Mouse (Mus musculus) R1 (cell line): ENCODE measurements around the gene Lhfpl4.
A peak's percentile ranks its signal among the peaks of the same experiment; 100 is the strongest.

ENCODE experiments used
- DNase-seq: peaks from one replicate; pipeline ENCODE4 v3.0.0-alpha.2; 2018; ENCODE audit warnings: low read depth, low spot score

The Lhfpl4 gene

DNA sequence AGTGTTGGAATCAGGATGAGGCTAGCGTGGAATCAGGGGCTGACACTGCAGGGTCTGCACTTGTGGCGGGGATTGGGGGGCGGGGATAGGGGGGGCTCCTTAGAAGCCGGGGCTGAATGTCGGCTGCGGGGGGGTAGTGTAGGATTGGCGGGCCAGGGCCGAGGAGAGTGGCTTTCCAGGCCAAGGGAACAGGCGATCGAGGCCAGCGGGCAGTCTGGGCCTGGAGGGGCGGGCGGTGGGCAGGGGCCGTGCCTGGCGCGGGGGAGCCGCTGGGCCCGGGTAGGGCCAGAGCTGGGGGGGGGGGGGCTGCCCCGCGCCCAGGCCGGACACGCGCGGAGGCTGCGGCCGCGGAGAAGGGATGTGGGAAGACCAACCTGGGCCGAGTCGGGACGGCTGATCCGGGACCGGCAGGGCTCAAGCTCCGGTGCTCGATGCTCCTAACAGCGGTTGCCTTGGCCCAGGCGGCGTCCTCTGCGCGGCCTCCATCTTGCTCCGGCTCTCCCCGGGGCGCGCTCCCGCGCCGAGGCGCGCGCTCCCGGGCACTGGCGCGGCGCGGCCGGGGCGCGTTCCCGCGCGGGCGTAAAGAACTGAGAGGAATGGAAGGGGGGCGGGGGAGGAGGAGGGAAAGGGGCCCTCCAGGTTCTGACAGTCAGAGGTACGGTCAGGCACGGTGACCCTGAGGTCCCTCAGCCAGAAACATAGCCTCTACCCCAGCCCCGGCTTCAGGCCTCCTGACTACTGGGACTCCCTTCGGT is at the start of gene Lhfpl4:
TSS of gene Lhfpl4 (minus strand) at position 544 of the 755 bp plus-strand sequence.
- DNase-seq = peak; percentile 30

DNA sequence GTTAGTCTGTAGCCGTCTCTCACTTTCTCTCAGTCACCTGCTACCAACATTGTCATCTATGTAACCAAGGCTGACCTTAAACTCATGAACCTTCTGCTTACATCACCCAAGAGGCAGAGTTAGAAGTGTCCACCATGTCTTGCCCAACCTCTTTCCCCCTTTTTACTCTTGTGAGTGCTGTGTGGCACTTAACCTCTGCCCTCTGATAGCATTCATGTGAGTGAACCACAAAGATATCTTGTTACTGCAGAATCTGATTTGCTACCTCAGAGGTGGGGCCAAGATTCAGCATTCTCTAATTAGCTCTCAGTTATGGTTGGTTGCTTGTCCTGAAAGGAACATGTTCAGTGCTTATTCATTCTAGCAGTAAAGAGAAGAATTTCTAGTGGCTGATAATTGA is 47.6 kb upstream of the Lhfpl4 start:
- DNase-seq = no peak

DNA sequence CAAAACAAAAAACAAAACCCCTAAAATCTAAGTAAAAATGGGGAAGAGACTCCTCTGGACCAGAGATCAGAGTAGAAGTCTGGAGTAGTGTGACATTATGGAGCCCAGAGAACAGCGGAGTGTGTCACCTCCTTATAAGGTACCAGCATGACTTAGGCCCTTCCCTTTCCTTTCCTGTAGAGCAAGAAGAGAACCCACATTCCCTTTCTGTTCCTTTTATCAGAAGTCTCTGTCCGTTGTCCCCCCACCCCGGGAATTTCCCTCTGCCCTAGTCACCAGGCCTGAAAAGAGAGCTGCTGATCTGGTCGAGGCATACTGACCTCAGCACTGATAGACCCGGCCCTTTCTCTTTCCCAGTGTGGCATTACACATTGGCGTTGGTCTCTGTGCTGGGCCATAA is 43.3 kb upstream of the Lhfpl4 start:
- DNase-seq = peak; percentile 11

DNA sequence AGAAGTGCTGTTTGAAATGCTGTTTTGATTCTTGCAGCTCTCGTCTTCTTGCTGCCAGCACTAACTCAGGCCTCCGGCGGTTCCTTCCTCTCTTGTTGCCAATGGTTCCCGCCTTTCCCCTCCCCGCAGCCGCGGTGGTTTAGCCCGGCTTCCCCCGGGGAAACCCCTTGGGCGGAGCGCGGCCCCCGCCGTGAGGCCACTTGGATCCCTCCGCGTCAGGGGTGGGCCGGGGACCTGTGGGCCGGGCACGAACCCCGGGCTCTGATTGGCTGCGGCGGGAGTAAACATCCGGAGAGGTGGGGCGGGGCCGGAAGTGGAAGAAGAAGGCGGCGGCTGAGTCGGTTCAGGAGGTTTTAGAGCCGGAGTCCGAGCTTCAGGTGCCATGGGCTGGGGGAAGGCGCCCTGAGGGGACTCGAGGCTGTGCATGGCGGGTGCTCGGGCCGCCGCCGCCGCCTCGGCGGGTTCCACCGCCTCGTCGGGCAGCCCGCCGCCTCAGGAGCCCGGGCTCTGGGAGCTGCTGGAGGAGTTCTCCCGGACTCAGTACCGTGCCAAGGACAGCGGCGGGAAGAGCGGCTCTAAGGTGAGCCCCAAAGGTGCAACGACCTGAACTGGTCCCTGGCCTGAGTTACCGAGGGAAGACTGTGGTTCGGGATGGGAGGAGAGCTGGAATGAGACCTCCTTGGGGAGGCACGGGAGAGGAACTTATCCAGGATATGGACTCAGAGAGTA is 42.5 kb upstream of the Lhfpl4 start, which contains the start of gene Mtmr14:
TSS of gene Mtmr14 (plus strand) at position 302 of the 729 bp plus-strand sequence.
- peak; percentile 98 for DNase-seq

DNA sequence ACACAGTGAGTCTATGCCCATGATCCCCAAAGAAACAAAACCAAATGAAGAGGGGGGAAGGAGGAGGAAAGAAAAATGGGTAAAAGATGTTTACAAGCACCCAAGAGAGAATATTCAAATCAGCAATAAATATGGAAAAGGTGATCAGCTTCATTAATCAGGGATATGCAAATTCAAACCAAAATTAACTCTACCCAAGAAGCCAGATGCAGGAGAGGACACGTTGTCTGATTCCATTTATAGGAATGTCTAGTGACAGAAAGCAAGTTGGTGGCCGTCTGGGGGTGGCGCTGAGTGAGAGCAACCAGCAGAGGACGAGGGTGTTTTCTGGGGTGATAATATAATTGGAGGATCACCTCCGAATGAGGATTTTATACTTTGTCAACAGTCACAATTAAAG is 40.0 kb upstream of the Lhfpl4 start:
- no peak for DNase-seq

DNA sequence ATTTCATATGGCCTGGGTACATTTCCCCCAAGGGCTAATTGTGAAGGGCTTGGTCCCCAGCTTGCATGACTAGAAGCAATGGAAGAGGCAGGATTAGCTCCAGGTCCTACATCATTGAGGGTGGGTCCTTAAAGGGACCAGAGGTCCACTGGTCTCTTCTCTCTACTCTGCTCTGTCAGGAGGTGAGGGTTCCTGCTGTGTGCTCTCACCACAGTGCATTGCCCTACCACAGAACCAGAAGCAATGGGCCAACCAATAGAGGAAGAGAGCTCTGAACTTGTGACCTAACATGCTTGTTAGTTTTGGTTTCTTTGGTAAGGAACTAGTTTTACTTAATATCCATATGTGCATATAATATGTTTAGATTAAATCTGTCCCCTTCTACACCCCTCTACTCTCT is 31.5 kb upstream of the Lhfpl4 start:
- DNase-seq = no peak

DNA sequence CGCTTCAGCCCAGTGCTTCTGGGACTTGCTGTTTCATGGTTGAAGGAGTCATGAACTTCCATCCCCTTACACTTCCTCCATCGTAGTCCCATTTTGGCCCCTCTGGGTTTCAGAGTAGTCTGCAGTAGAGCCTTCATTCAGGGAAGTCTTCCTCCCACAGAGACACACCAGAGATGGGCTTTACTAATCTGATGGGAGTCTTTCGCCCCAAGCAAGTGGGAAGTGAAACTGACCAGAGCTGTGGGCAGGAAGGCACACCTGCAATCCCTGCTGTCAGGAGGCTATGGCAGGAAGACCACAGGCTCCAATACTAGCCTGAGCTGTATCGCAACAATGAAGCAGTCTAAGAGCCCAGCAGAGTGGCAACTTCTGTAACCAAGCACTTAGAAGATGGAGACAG is 30.6 kb upstream of the Lhfpl4 start:
- DNase-seq = no peak

DNA sequence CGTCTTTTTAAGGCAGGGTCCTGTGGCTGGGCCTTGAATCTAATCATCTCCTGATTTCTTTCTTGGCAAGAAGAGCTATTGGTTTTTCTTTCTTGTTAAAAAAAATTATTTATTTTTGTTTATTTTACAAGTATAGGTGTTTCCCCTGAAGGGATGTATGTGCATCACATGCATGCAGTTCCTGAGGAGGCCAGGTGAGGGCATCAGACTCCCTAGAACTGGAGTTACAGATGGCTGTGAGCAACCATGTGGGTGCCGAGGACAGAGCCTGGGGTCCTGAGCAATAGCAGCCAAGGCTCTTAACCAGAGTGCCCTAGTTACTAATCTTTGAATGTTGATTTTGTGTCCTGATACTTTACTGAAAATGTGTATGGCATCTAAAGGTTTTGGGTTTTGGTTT is 21.1 kb upstream of the Lhfpl4 start:
- DNase-seq = peak; percentile 63

DNA sequence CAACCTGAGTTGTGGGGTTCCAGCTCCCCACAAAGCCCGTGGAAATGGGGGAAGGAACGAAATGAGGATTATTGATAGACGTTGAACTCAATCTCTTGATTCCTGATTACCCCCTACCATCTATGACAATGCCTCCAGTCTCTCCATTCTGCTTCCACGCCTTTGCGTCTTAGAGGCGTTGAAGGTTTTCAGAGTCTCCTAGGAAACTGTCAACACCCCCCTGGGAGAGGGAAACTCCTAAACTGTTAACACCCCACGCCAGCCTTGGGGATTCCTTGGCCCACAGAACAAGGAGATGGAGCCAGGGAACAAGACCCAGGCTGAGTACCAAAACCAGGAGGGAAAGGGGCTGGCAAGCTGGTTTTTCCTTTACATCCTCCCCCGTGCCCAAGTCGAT is 410 bp upstream of the Lhfpl4 start:
- peak; percentile 67 for DNase-seq

DNA sequence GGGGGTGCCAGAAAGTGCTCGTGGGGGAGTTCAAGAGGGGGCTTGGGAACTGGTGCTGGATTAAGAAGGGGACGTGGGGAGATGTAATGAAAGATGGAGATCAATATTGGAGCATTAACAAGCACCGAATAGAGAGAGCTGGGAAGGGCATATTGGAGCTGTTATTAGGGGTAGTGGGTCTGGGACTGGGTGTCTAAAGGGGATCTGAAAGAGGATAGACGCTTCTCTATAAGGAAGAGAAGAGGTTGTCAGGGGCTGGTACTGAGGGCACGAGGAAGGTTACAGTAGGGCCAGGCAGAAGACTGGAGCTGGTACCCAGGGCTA is 705 bp downstream of the Lhfpl4 start:
- DNase-seq = no peak

DNA sequence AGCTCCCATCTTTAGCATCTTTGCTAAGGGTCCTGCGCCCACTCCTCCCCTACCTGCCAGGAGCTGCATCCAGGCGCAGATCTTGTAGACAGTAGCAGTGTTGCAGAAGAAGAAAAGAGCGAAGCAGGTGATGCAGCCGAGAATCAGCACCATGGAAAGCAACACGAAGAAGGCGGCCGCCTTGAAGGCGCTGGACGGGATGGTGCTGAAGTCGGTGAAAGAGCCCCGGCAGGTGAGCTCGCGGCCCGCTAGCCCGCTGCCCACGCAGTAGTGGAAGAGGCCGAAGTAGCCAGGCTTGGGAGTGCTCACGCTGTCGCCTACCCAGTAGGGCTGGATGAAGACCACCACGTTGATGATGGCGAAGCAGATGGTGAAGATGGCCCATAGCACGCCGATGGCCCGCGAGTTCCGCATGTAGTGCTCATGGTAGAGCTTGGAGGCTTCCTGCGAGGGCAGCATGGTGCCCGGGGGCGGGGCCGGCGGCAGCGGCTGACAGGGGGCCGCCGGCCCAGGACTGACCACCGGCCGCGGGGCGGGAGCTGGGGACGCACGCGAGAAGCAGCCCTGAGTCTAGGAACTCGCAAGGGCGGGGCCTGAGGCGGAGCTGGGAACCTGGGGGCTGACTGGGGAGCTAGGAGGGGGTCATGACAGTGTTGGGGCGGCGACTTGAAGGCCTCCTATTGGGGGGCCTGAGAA is 1.3 kb downstream of the Lhfpl4 start:
- DNase-seq = peak; percentile 78

DNA sequence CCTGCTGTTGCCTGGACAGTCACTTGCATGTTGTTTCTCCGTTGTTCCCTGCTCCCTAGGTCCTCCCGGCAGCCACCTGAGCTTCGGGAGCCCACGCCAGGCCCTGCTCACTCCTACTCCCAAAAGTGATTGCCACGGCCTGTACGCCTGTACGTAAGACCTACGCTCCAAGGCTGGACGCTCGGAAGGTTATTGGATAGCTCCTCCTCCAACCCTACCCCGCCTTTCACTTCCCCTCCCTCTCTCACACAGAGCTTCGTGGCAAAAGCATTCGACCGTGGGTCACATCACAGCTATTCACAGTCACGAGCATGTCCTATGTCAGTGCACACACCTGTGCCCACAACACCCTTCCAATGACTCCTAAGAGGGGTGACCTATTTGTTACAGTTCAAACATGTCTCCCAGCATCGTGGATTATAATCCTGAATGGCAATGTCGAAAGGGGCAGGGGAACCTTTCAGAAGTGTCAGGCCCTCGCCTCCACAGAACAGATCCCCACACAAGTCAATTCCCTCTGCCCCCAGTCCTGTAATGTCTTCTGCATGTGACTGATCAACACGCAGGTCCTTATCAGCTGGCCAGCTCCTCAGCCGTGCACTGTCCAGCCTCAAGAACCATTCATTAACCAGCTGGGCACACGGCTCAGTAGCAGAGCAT is 10.2 kb downstream of the Lhfpl4 start:
- DNase-seq = peak; percentile 61

DNA sequence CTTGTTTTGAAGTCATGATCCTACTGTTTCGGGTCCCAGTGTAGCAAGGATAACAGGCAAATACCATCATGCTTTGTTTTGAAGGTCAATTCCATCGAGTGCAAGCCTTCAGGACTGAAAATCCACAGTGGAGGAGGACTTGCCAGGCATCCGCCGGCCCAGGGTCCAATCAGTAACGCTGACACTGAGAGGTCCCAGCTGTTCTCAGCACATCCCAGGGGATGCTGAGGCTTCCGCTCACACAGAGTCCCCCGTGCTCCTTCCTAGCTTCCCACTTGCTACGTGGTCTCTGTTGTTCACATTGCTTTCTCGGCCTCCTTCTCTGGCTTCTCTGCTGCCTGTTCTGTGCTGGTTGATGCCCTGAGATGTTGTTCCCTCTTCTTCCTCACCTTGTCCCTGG is 11.0 kb downstream of the Lhfpl4 start:
- DNase-seq = no peak

DNA sequence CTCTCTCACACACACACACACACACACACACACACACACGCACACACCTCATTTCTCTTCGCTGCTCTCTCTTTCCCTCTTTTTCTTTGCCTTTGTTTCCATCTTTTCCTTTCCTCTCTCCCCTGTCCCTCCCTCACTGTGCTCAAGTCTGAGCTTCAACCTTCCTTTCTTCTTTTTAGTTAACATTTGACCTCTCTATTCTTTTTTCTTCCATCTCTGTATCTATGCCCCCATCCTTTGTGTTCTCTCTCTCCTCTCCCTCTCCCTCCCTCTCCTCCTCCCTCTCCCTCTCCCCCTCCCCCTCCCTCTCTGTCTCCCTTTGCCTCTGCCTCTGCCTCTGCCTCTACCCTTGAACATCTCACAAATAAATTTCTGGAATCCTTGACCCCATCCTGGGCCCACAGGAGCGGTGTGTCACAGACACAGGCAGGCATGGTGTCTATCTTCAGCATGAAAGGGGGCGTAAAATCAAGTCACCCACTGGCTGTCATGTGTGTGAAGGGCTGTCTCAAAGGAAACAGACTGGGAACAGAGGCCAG is 15.9 kb downstream of the Lhfpl4 start:
- no peak for DNase-seq

DNA sequence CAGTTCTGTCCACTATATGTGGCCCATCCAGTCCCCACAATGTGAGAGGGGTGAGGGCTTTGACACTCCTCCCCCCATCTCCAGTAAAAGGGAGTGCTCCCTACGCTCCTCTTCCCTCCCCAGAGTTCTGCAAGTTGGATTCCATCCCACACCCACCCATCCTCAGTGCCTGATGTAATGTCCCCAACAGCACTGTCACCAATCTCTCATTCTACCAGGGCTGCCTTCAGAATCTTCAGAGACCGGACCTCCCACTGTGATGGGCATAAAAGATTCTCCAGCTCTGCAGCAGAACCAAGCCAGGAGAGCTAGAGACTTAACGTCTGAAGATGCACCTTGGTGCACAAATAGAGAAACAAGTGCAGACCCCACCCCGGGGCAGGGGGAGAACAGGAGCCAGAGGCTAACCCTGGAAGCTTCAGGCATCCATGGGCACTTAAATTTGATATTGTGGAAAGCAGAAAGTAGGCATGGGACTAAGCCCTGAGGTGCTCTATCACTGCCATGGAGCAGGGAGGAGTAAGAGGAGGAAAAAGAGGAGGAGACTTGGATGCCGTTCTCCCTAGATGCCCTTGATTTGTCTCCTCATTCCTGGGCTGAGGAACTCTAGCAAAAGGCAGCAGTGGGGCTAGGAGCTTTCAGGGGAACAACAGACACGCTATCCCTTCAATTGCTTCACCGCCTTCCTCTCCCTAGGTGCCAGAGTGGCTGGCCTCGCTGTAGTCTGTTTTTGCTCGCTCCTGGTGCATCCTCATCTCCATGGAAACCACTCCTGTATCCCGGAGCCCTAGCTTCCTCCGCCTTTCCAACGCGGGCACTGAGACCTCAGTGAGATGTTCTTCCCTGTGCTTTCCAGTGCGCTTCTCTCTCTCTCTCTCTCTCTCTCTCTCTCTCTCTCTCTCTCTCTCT is 16.6 kb downstream of the Lhfpl4 start:
- DNase-seq = peak; percentile 33

DNA sequence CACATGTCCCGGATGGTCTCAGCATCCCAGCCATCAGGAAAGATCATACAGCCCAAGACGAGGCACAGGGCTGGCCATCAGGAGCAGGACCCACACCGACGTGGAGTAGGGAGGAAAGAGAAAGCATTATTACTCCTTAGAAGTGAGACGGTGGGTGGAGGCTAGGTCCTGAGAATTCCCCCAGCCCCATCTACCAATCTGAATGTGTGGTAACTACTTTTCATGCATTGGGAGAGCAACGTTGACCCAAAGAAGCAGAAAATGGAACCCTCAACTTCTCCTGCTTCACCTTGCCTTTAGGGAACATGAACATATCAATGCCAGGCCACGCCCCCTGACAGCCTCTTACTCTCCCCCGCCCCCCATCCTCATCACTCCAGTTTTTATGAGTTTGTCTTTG is 18.6 kb downstream of the Lhfpl4 start:
- DNase-seq = no peak

DNA sequence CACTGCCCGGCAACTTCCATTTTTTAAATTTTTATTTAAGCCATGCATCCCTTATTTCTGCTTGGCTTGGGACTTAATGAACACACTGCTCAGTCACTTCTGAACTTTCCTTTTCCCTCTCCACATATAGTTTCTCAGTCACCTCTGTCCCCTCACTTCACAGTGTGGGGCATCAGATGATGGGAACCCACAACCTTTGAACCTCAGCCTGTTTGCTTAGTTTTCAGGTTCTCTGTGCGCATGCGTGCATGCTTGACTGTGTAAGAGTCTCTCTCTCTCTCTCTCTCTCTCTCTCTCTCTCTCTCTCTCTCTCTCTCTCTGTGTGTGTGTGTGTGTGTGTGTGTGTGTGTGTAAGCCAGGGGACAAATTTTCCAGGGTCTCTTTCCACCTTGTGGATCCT is 19.7 kb downstream of the Lhfpl4 start:
- DNase-seq = no peak

DNA sequence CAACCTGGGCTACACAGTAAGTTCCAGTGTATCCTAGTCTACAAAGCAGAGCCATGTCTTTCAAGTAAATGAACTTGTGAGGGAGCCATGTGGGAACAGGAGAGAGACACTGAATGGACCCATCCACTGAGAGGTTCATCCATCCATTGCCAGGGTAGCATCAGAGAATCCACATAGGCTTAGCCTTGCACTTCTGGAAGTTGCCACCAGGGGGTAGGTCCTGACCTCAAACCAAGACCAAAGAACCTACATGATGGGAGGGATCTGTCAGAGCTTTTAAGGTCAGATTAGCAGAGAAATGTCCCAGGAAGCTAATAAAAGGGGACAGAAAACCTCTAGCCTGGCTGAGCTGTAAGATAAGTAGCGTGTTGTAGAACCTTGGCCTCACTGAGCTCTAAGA is 22.6 kb downstream of the Lhfpl4 start:
- DNase-seq = peak; percentile 76

DNA sequence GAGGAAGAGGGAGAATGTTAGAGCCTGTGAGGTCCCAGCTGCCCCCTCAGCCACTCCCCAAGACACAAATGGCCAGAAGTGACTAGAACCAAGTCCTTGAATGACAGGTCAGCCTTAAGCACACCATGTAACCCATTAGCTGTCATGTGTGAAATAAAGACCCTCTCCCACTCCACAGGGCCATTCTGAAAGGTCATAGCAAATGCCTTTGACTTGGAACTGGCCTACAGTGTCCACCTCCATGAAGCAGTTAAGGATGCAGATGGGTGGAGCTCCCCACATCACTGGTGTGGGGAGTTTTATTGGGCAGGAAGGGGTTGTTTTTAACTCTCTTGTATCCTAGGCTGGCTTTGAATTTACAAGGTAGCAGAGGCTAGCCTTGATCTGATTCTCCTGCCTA is 23.2 kb downstream of the Lhfpl4 start:
- no peak for DNase-seq

DNA sequence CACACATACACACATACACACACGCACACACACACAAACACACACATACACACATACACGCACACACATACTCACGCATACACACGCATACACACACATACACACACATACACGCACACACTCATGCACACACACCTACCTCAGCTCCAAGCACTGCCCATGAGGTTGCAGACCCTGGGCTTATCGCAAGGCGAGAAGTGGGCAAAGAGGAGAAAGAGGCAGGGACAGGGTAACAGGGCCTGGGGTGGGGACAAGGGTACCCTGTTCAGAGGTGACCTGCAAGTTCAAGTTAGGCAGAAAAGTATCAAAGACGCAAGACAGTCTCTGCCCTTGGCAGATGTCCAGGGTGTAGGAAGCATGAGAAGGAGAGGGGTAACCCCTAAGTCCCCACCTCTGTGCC is 24.5 kb downstream of the Lhfpl4 start:
- DNase-seq = no peak

DNA sequence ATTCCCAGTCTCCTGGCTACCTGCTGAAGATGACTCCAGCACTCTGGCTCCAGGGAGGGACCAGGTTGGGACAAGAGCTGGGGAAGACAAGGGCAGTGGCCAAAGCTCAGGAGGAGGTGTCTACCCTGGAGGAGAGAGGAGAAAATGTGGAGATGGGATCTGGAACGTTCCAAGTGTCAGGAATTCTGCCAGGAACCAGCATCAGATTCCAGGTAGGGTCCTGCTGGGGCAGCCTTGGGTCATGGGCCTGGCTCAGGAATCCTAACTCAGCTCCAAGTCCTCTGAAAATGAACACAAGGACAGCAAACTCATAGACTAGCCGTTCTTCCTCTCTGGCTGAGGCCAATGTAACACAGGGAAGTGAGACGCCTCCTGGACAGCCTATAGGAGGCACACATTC is 25.3 kb downstream of the Lhfpl4 start:
- no peak for DNase-seq
